Mouse (Mus musculus) B cell, adult (primary cell): ENCODE results near the gene Aknad1. TPM values are rescaled to one million over a fixed set of nuclear protein-coding genes. Genes with fewer than 3 reads are reported as not detected.

ENCODE experiments used
- total RNA-seq: library from RNA; stranded (reverse); gene quantifications from 4 replicates; pipeline ENCODE4 v1.2.4, GENCODE M21; 2023; ENCODE audit not compliant: inconsistent age

The Aknad1 gene
- total RNA-seq: not detected in 4 replicates

GRCm38 (mm10) chr3:108739045-108739708, at the start of gene Aknad1:
Gene Aknad1 (plus strand): TSS chr3:108739658.

GRCm38 (mm10) chr3:108722036-108722872, 17.2 kb upstream of the Aknad1 start, which contains the start of gene Gpsm2:
Gene Gpsm2 (minus strand): TSS chr3:108722309.

Other genes with a start within 250 kb of the Aknad1 start
- gene 1700013F07Rik, start 205.5 kb upstream of the Aknad1 start, total RNA-seq: not detected in 4 replicates
- 0.16 TPM in 1 of 4 replicates, not detected in the others for gene 5330417C22Rik, start 203.1 kb upstream of the Aknad1 start, total RNA-seq
- gene Tmem167b, start 177.2 kb upstream of the Aknad1 start, total RNA-seq: 41.7 to 42.7 TPM (median 42.1 TPM) in 4 replicates
- 30.3 to 40.4 TPM (median 31.9 TPM) in 4 replicates for gene Taf13, start 168.0 kb upstream of the Aknad1 start, total RNA-seq
- 16.9 to 29.3 TPM (median 24.5 TPM) in 4 replicates for gene Wdr47, start 148.4 kb upstream of the Aknad1 start, total RNA-seq
- gene Clcc1, start 85.7 kb upstream of the Aknad1 start, total RNA-seq: 31.9 to 37.1 TPM (median 34.7 TPM) in 4 replicates
- gene Gpsm2, start 17.3 kb upstream of the Aknad1 start, total RNA-seq: 0.27 to 2.0 TPM in 2 of 4 replicates, not detected in the others
- gene Stxbp3, start 100.9 kb downstream of the Aknad1 start, total RNA-seq: 65.6 to 82.9 TPM (median 74.6 TPM) in 4 replicates
- 0.93 to 2.3 TPM (median 1.5 TPM) in 4 replicates for gene Fndc7, start 150.3 kb downstream of the Aknad1 start, total RNA-seq
- gene Prpf38b, start 172.1 kb downstream of the Aknad1 start, total RNA-seq: 231 to 260 TPM (median 255 TPM) in 4 replicates
- not detected in 4 replicates for gene Henmt1, start 200.2 kb downstream of the Aknad1 start, total RNA-seq
- not detected in 4 replicates for gene Gm9857, start 200.8 kb downstream of the Aknad1 start, total RNA-seq